In genomic region chr5:142814711-142815420, GRCm38 (mm10) we compare ENCODE assay signal across 8 mouse cellular contexts. TPM values are rescaled to one million over a fixed set of nuclear protein-coding genes. Genes with fewer than 3 reads are reported as not detected.
DNase-seq lines count a peak whose midpoint lies in the region; ATAC-seq and TF ChIP-seq lines count a peak whose summit lies in the region.

No protein-coding gene starts in this region.

- in situ Hi-C loops in ES-E14 (cut with MboI; ENCODE audit: low sequenced_read_pairs in 2 of 2, unreplicated experiment in 2 of 2): no loop called here

- peak overlapping the region; percentile 15 for H3K9ac ChIP-seq in ES-E14 (ENCODE audit: insufficient read depth, low read depth, low read length, poor library complexity, severe bottlenecking)
- peak overlapping the region; percentile 100 for H3K9ac ChIP-seq in heart, embryonic 12.5 days
- peak overlapping the region; percentile 100 for H3K9ac ChIP-seq in kidney, embryonic 14.5 days (ENCODE audit: low read depth, low read length)

- peak overlapping the region; percentile 89 for H3K4me2 ChIP-seq in heart, embryonic 12.5 days
- peak overlapping the region; percentile 97 for H3K4me2 ChIP-seq in kidney, embryonic 14.5 days (replicated peaks; ENCODE audit: low read depth, low read length)

- peak overlapping the region; percentile 53 to 69 for H3K4me3 ChIP-seq in ES-E14 (ENCODE audit: insufficient read depth in 1 of 2, low read depth in 1 of 2, low read length in 2 of 2, poor library complexity in 1 of 2, severe bottlenecking in 1 of 2)
- peak overlapping the region; percentile 98 for H3K4me3 ChIP-seq in embryonic facial prominence, embryonic 10.5 days
- peak overlapping the region; percentile 87 for H3K4me3 ChIP-seq in heart, embryonic 12.5 days
- H3K4me3 ChIP-seq in kidney, embryonic 14.5 days (ENCODE audit: low read length): peak overlapping the region; percentile 96

- no peak overlapping the region for H3K27ac ChIP-seq in ES-E14 (ENCODE audit: insufficient read depth, low read depth, low read length, poor library complexity, severe bottlenecking)
- peak overlapping the region; percentile 100 for H3K27ac ChIP-seq in embryonic facial prominence, embryonic 10.5 days (replicated peaks)
- H3K27ac ChIP-seq in heart, embryonic 12.5 days (ENCODE audit: poor library complexity, severe bottlenecking): peak overlapping the region; percentile 99
- H3K27ac ChIP-seq in kidney, embryonic 14.5 days (ENCODE audit: low read depth, low read length): peak overlapping the region; percentile 100

- H3K27me3 ChIP-seq in embryonic facial prominence, embryonic 10.5 days (replicated peaks; ENCODE audit: low read depth, poor library complexity, severe bottlenecking): no peaks in the 10 kb centered on the region
- H3K27me3 ChIP-seq in heart, embryonic 12.5 days (replicated peaks): no peaks in the 10 kb centered on the region
- H3K27me3 ChIP-seq in kidney, embryonic 14.5 days (ENCODE audit: control insufficient read depth, insufficient read depth, low read length): no peaks in the 10 kb centered on the region

- ATAC-seq in heart, embryonic 12.5 days (ENCODE audit: insufficient number of reproducible peaks, low FRiP score): no peak
- ATAC-seq in kidney, embryonic 14.5 days (ENCODE audit: low FRiP score, low TSS enrichment): no peak

- DNase-seq in 3T3-L1 (ENCODE audit: low read depth, low spot score) (peak; percentile 39), ES-E14 (ENCODE audit: low read depth, low spot score) (no peak)
- no peak for DNase-seq in embryonic facial prominence, embryonic 10.5 days (ENCODE audit: low spot score)
- DNase-seq in lung, postnatal 14 days: peak; percentile 56
- peak; percentile 26 to 75 for DNase-seq in spleen, postnatal 4 days (ENCODE audit: low spot score in 2 of 2)
- no peak for DNase-seq in layer of hippocampus, adult 9-10 months (ENCODE audit: low spot score)

- no peaks in the 10 kb centered on the region for H3K36me3 ChIP-seq in ES-E14 (ENCODE audit: control insufficient read depth, insufficient read depth, low read length, poor library complexity, severe bottlenecking)
- H3K36me3 ChIP-seq in embryonic facial prominence, embryonic 10.5 days (replicated peaks): peaks cover 36% of the 10 kb centered on the region
- H3K36me3 ChIP-seq in heart, embryonic 12.5 days: peaks cover 2% of the 10 kb centered on the region; the same call in 1 of the 2 replicates
- H3K36me3 ChIP-seq in kidney, embryonic 14.5 days (ENCODE audit: control insufficient read depth, insufficient read depth, low read length): peaks cover 8% of the 10 kb centered on the region; the same call in 1 of the 2 replicates

- WGBS in embryonic facial prominence, embryonic 10.5 days: under 1% methylated on average over 62 of the region's 62 CpGs
- under 1% methylated on average over 62 of the region's 62 CpGs for WGBS in heart, embryonic 12.5 days
- 0% methylated on average over 62 of the region's 62 CpGs for WGBS in kidney, embryonic 14.5 days

- peaks cover 3 to 37% of the 10 kb centered on the region in 2 experiments; a peak in 3 of 4 replicates for H3K4me1 ChIP-seq in ES-E14 (ENCODE audit: control insufficient read depth in 2 of 2, insufficient read depth in 2 of 2, low read length in 2 of 2, poor library complexity in 1 of 2)
- peaks cover 44% of the 10 kb centered on the region for H3K4me1 ChIP-seq in embryonic facial prominence, embryonic 10.5 days
- peaks cover 38% of the 10 kb centered on the region for H3K4me1 ChIP-seq in heart, embryonic 12.5 days (replicated peaks)
- H3K4me1 ChIP-seq in kidney, embryonic 14.5 days (ENCODE audit: control insufficient read depth, insufficient read depth, low read length): peaks cover 30% of the 10 kb centered on the region

- H3K9me3 ChIP-seq in ES-E14 (ENCODE audit: control insufficient read depth, insufficient read depth, low read depth, low read length): no peaks in the 10 kb centered on the region
- no peaks in the 10 kb centered on the region for H3K9me3 ChIP-seq in embryonic facial prominence, embryonic 10.5 days
- no peaks in the 10 kb centered on the region for H3K9me3 ChIP-seq in heart, embryonic 12.5 days (replicated peaks)
- H3K9me3 ChIP-seq in kidney, embryonic 14.5 days (ENCODE audit: control insufficient read depth, low read length): no peaks in the 10 kb centered on the region

TF ChIP-seq in ES-E14, 5 proteins besides CTCF, POLR2A, EP300 and RAD21:
- TF ChIP-seq ZC3H11A (IDR thresholded peaks at IDR 0.05; ENCODE audit: borderline replicate concordance, low read depth, low read length) (no peak), CHD2 (IDR thresholded peaks at IDR 0.05; ENCODE audit: low read depth, low read length) (no peak), ZNF384 (IDR thresholded peaks at IDR 0.05; ENCODE audit: low read depth, low read length) (no peak), MAFK (IDR thresholded peaks at IDR 0.05; ENCODE audit: insufficient read depth, low read depth, low read length) (no peak), HCFC1 (IDR thresholded peaks at IDR 0.05; ENCODE audit: borderline replicate concordance, insufficient read depth, low read length) (no peak)
TF ChIP-seq in ES-E14: peak in this region for 0.

RNA-seq across cellular contexts. Expression of gene Tnrc18, which starts 2.6 kb away (rescaled TPM):
- 12.9 and 20.7 TPM in 2 replicates for total RNA-seq in ES-E14 (2012; rRNA removed)
- 21.8 and 26.5 TPM in 2 replicates for polyA plus RNA-seq in embryonic facial prominence, embryonic 10.5 days (2016; fragmentation: Nextera tagmentation; extraction: Ambion mirVana)
- 31.7 and 34.7 TPM in 2 replicates for polyA plus RNA-seq in heart, embryonic 12.5 days (2016; fragmentation: Nextera tagmentation; extraction: Ambion mirVana)
- 32.7 and 41.1 TPM in 2 replicates for polyA plus RNA-seq in kidney, embryonic 14.5 days (2014; fragmentation: Nextera tagmentation; extraction: Ambion mirVana)

Comparison
In these comparisons a context has a peak if more than half of its experiments do, and no peak if none do; other contexts are left out.
1. DNase-seq: peak in 3T3-L1 (single experiment), lung, postnatal 14 days (single experiment) and spleen, postnatal 4 days (2 of 2); none in ES-E14 (single experiment), embryonic facial prominence, embryonic 10.5 days (single experiment) and layer of hippocampus, adult 9-10 months (single experiment).
2. H3K9ac ChIP-seq: peak in every context shown above with its lines; median percentile 100 in heart, embryonic 12.5 days; 100 in kidney, embryonic 14.5 days; 15 in ES-E14.
3. Peak in every context shown above with its lines, with median percentiles within 50 percentile points of each other: H3K4me3 ChIP-seq.